Mouse (Mus musculus): ENCODE data around the gene Pdp2.

- no peak for TF ChIP-seq CTCF (IDR thresholded peaks at IDR 0.05; ENCODE audit: borderline replicate concordance, extremely low read depth, insufficient read depth, insufficient read length)
- no peak for TF ChIP-seq POLR2A (IDR thresholded peaks at IDR 0.05; ENCODE audit: borderline replicate concordance, extremely low read depth, insufficient read depth, insufficient read length, poor library complexity, severe bottlenecking)
Observed at GRCm38 (mm10) chr8:104584522-104584921, 6.7 kb upstream of the Pdp2 start.

All from brain, embryonic 14.5 days (tissue).